Comparison of ENCODE assay signal across 8 mouse cellular contexts in the genomic region with DNA sequence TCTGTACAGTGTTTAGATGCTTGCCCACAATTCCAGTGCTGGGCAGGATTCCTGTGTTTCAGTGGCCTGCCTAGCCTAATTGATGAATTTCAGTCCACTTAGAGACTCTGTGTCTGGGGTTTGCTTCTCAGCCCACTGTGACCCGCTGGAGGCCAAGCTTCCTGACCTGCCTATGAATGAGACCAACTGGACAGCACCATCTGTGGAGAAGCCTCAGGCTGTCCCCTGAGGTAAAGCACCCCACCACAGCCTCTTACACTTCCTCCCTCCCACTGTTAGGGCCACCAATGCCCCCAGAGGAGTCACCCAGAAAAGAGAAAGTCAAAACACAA. TPM values are rescaled to one million over a fixed set of nuclear protein-coding genes. Genes with fewer than 3 reads are reported as not detected.
DNase-seq lines count a peak whose midpoint lies in the region; ATAC-seq lines count a peak whose summit lies in the region.

No protein-coding gene starts in this region.

- H3K36me3 ChIP-seq in kidney, embryonic 15.5 days = no peaks in the 10 kb centered on the region
- no peaks in the 10 kb centered on the region for H3K36me3 ChIP-seq in embryonic facial prominence, embryonic 10.5 days (replicated peaks)
- no peaks in the 10 kb centered on the region for H3K36me3 ChIP-seq in hindbrain, embryonic 13.5 days
- H3K36me3 ChIP-seq in midbrain, embryonic 13.5 days = no peaks in the 10 kb centered on the region

- peak overlapping the region; percentile 83 for H3K27ac ChIP-seq in kidney, embryonic 15.5 days
- H3K27ac ChIP-seq in embryonic facial prominence, embryonic 10.5 days (replicated peaks) = peak overlapping the region; percentile 86
- H3K27ac ChIP-seq in hindbrain, embryonic 13.5 days = peak overlapping the region; percentile 64
- peak overlapping the region; percentile 40; the same call in 1 of the 2 replicates for H3K27ac ChIP-seq in midbrain, embryonic 13.5 days

- 14% methylated on average over 1 of the region's 1 CpGs for WGBS in kidney, embryonic 15.5 days
- 49% methylated on average over 1 of the region's 1 CpGs for WGBS in embryonic facial prominence, embryonic 10.5 days
- WGBS in hindbrain, embryonic 13.5 days = 15% methylated on average over 1 of the region's 1 CpGs
- WGBS in midbrain, embryonic 13.5 days = 14% methylated on average over 1 of the region's 1 CpGs

- intact Hi-C loops in gastrocnemius, postnatal 14 days (cut with DNase I; ENCODE audit: low total_unique reads) = no loop called here

- H3K4me3 ChIP-seq in kidney, embryonic 15.5 days (replicated peaks) = peak overlapping the region; percentile 37
- peak overlapping the region; percentile 51 for H3K4me3 ChIP-seq in embryonic facial prominence, embryonic 10.5 days
- peak overlapping the region; percentile 22 for H3K4me3 ChIP-seq in hindbrain, embryonic 13.5 days
- H3K4me3 ChIP-seq in midbrain, embryonic 13.5 days (replicated peaks) = peak overlapping the region; percentile 26

- H3K9me3 ChIP-seq in kidney, embryonic 15.5 days (replicated peaks) = no peaks in the 10 kb centered on the region; the same call in 1 of the 2 replicates
- H3K9me3 ChIP-seq in embryonic facial prominence, embryonic 10.5 days = 0 out of 2 replicates have a peak, but pooled peaks cover 5% of the 10 kb centered on the region
- H3K9me3 ChIP-seq in hindbrain, embryonic 13.5 days = 0 out of 2 replicates have a peak, but pooled peaks cover 3% of the 10 kb centered on the region
- H3K9me3 ChIP-seq in midbrain, embryonic 13.5 days = no peaks in the 10 kb centered on the region

- H3K4me2 ChIP-seq in kidney, embryonic 15.5 days = peak overlapping the region; percentile 63
- H3K4me2 ChIP-seq in hindbrain, embryonic 13.5 days = peak overlapping the region; percentile 51
- H3K4me2 ChIP-seq in midbrain, embryonic 13.5 days (replicated peaks) = peak overlapping the region; percentile 53

- no peak; the same call in none of the 2 replicates for ATAC-seq in kidney, embryonic 15.5 days (replicated peaks; ENCODE audit: low FRiP score)
- ATAC-seq in hindbrain, embryonic 13.5 days (ENCODE audit: low FRiP score) = peak; percentile 50; the same call in 1 of the 2 replicates
- peak; percentile 69 for ATAC-seq in midbrain, embryonic 13.5 days

- no peaks in the 10 kb centered on the region for H3K27me3 ChIP-seq in kidney, embryonic 15.5 days
- H3K27me3 ChIP-seq in embryonic facial prominence, embryonic 10.5 days (replicated peaks; ENCODE audit: low read depth, poor library complexity, severe bottlenecking) = no peaks in the 10 kb centered on the region
- no peaks in the 10 kb centered on the region for H3K27me3 ChIP-seq in hindbrain, embryonic 13.5 days
- H3K27me3 ChIP-seq in midbrain, embryonic 13.5 days = no peaks in the 10 kb centered on the region

- H3K4me1 ChIP-seq in kidney, embryonic 15.5 days = peaks cover 15% of the 10 kb centered on the region
- peaks cover 18% of the 10 kb centered on the region for H3K4me1 ChIP-seq in embryonic facial prominence, embryonic 10.5 days
- peaks cover 14% of the 10 kb centered on the region for H3K4me1 ChIP-seq in hindbrain, embryonic 13.5 days (replicated peaks)
- H3K4me1 ChIP-seq in midbrain, embryonic 13.5 days (replicated peaks) = peaks cover 15% of the 10 kb centered on the region

- 0 out of 2 replicates have a peak overlapping the region, but pooled peaks have one; percentile 26 for H3K9ac ChIP-seq in kidney, embryonic 15.5 days
- no peak overlapping the region for H3K9ac ChIP-seq in hindbrain, embryonic 13.5 days
- peak overlapping the region; percentile 48 for H3K9ac ChIP-seq in midbrain, embryonic 13.5 days (replicated peaks)

- DNase-seq in kidney, adult 18-20 months = no peak
- DNase-seq in embryonic facial prominence, embryonic 10.5 days (ENCODE audit: low spot score) = no peak
- no peak for DNase-seq in gastrocnemius, postnatal 14 days
- no peak for DNase-seq in cerebellum, postnatal 4 days (ENCODE audit: low spot score in 2 of 2)
- DNase-seq in gastrocnemius, adult 18-20 months (ENCODE audit: low spot score) = no peak

RNA-seq across cellular contexts. Expression of a gene that starts 54.8 kb away (rescaled TPM):
- polyA plus RNA-seq in kidney, embryonic 15.5 days (2015; fragmentation: Nextera tagmentation; extraction: Ambion mirVana) = 0.70 and 0.73 TPM in 2 replicates
- polyA plus RNA-seq in embryonic facial prominence, embryonic 10.5 days (2016; fragmentation: Nextera tagmentation; extraction: Ambion mirVana) = 0.44 and 0.54 TPM in 2 replicates
- 0.43 and 0.70 TPM in 2 replicates for polyA plus RNA-seq in hindbrain, embryonic 13.5 days (2015; fragmentation: Nextera tagmentation; extraction: Ambion mirVana)
- polyA plus RNA-seq in midbrain, embryonic 13.5 days (2015; fragmentation: Nextera tagmentation; extraction: Ambion mirVana) = 0.31 and 0.55 TPM in 2 replicates
- 1 to 10 TPM; 1.4 to 1.6 TPM for total RNA-seq in gastrocnemius, postnatal 14 days (2021)
- under 1 TPM; 0.55 to 0.57 TPM for total RNA-seq in gastrocnemius, adult 18-20 months (2021)

RNA-seq across cellular contexts. Expression of a gene that starts 55.1 kb away (rescaled TPM):
- 71.0 and 73.6 TPM in 2 replicates for polyA plus RNA-seq in kidney, embryonic 15.5 days (2015; fragmentation: Nextera tagmentation; extraction: Ambion mirVana)
- 109 and 122 TPM in 2 replicates for polyA plus RNA-seq in embryonic facial prominence, embryonic 10.5 days (2016; fragmentation: Nextera tagmentation; extraction: Ambion mirVana)
- polyA plus RNA-seq in hindbrain, embryonic 13.5 days (2015; fragmentation: Nextera tagmentation; extraction: Ambion mirVana) = 36.2 and 39.5 TPM in 2 replicates
- polyA plus RNA-seq in midbrain, embryonic 13.5 days (2015; fragmentation: Nextera tagmentation; extraction: Ambion mirVana) = 43.7 and 44.7 TPM in 2 replicates
- total RNA-seq in gastrocnemius, postnatal 14 days (2021) = 10 to 100 TPM in 1 of 2 experiments, 1 to 10 TPM in 1; 9.3 to 12.8 TPM
- 1 to 10 TPM; 5.9 to 8.4 TPM for total RNA-seq in gastrocnemius, adult 18-20 months (2021)
